Mouse (Mus musculus) hindbrain, embryonic 10.5 days (tissue): ENCODE data around the gene Ntpcr. TPM values are rescaled to one million over a fixed set of nuclear protein-coding genes. Genes with fewer than 3 reads are reported as not detected.

Experiments used
- DNase-seq: peaks from one replicate; pipeline ENCODE4 v3.0.0-alpha.2; 2017; ENCODE audit warnings: low spot score
- H3K27ac ChIP-seq: fragments of 300-500 bp; sonication (generic); 2 replicates; pipeline ENCODE4 v1.5.1; 2016; ENCODE audit warnings: mild to moderate bottlenecking, moderate library complexity
- H3K27me3 ChIP-seq: fragments of 300-500 bp; sonication (generic); 2 replicates; pipeline ENCODE4 v1.6.1; 2016; ENCODE audit warnings: mild to moderate bottlenecking; ENCODE audit not compliant: poor library complexity, insufficient read depth, severe bottlenecking
- H3K36me3 ChIP-seq: fragments of 300-500 bp; sonication (generic); 2 replicates; pipeline ENCODE4 v1.6.1; 2016; ENCODE audit warnings: mild to moderate bottlenecking, moderate library complexity
- H3K4me1 ChIP-seq: fragments of 300-500 bp; sonication (generic); replicated peaks from 2 replicates; pipeline ENCODE4 v1.6.1; 2016; ENCODE audit warnings: mild to moderate bottlenecking
- H3K4me3 ChIP-seq: fragments of 300-500 bp; sonication (generic); 2 replicates; pipeline ENCODE4 v1.5.1; 2016; ENCODE audit warnings: mild to moderate bottlenecking, moderate library complexity
- H3K9me3 ChIP-seq: fragments of 300-500 bp; sonication (generic); 2 replicates; pipeline ENCODE4 v1.6.1; 2016; ENCODE audit warnings: mild to moderate bottlenecking, moderate library complexity
- WGBS: fragments of 180-500 bp; shearing (Covaris S2); methylation state at CpG from one replicate; pipeline ENCODE4 v1.1.7; 2016; 5-methylcytosine and 5-hydroxymethylcytosine counted together
- polyA plus RNA-seq: library from polyadenylated mRNA; unstranded; fragments of >200 nt; fragmentation: Nextera tagmentation; extraction: Ambion mirVana; gene quantifications from 2 replicates; pipeline ENCODE4 v1.2.1, GENCODE M21; 2016

Ntpcr gene
- polyA plus RNA-seq, 1 experiment from 2014 or later, result 18.8 TPM

DNA sequence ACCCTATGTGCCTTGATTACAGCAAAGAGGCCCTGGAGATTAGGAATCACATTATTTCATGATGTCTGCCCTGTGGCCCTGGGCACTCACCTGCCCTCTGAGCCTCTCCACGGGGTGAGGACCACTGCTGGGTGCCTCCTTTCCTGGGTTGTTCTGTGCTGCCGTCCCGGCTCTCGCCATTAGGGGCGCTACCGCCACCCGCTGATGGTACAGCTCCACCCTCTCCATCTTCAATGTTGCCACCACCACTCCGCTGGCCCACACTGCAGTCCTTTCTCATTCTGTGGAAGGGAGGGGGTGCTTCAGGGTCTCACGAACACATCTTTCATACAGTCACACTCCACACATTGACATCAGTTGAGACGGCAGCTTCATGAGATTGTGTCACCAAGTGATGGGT, 29.3 kb downstream of the Ntpcr start:
- 0 out of 2 replicates have a peak, but pooled peaks cover 5% of the 10 kb centered on the region for H3K9me3 ChIP-seq
- H3K4me1 ChIP-seq, result peaks cover 14% of the 10 kb centered on the region
- peak; percentile 29 for DNase-seq
- WGBS, result 50% methylated on average over 10 of the region's 10 CpGs
- no peak overlapping the region for H3K4me3 ChIP-seq
- H3K27ac ChIP-seq, result no peak overlapping the region
- no peaks in the 10 kb centered on the region for H3K27me3 ChIP-seq
- no peaks in the 10 kb centered on the region for H3K36me3 ChIP-seq

DNA sequence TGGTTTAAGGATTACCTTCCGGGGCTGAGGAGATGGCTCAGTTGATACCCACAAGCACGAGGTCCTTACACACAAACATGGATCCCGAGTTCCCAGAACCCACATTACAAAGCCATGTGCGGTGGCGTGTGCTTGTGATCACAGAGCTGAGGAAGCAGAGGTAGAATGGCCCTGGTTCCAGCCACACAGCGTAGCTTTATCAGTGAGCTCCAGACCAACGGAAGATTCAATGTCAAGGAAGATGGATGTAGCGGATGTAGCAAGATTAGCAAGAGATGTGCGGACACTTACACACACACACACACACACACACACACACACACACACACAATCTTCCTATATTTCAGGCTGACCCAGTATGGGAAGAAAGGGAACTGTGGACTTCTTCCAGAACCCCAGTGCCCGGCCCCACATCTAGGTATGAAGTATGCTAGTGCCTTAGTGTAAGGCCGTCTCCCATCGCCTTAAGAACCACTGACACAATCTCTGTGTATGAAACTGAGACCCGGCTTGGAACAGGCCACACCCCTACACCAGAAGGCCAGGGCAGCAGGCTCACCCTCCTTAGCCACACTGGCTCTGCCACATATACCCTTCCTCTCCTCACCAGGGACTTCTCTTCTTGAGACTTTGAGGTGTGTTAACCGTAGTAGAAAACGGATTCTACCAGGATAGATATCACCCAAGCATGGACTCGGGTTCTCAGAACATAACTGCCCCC, 33.5 kb downstream of the Ntpcr start:
- H3K4me3 ChIP-seq, result no peak overlapping the region
- H3K4me1 ChIP-seq, result 0 out of 2 replicates have a peak, but pooled peaks cover 4% of the 10 kb centered on the region
- H3K36me3 ChIP-seq, result no peaks in the 10 kb centered on the region
- H3K27me3 ChIP-seq, result no peaks in the 10 kb centered on the region
- WGBS, result 93% methylated on average over 16 of the region's 16 CpGs
- H3K9me3 ChIP-seq, result 0 out of 2 replicates have a peak, but pooled peaks cover 5% of the 10 kb centered on the region
- H3K27ac ChIP-seq, result no peak overlapping the region
- DNase-seq, result no peak

- WGBS, result 91% methylated on average over 10 of the region's 10 CpGs
- Histone ChIP-seq H3K4me1 (peaks cover 10% of the 10 kb centered on the region), H3K27ac (no peak overlapping the region), H3K36me3 (no peaks in the 10 kb centered on the region), H3K9me3 (0 out of 2 replicates have a peak, but pooled peaks cover 5% of the 10 kb centered on the region), H3K27me3 (no peaks in the 10 kb centered on the region), H3K4me3 (no peak overlapping the region)
- no peak for DNase-seq
Observed at GRCm38 (mm10) chr8:125768079-125768478, 38.3 kb downstream of the Ntpcr start.

DNA sequence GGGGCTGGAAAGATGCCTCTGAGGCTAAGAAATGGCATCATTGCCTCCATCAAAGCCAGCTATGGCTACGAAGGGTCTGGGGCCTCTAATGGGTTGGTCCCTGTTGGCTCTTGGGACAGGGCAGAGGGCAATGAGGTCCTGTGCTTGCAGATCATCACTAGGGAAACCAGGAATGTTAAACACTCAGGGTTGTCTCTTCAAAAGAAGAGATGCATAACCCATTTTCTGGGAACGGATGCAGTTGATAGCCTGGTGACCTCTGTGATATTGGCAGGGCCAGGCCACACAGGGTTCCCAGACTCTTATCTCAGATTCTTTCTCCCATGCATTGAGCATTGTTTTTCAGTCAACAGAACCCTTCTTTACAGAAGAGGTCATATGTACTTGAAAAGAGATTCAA, 42.5 kb downstream of the Ntpcr start:
- Histone ChIP-seq H3K9me3 (no peaks in the 10 kb centered on the region), H3K4me1 (peaks cover 18% of the 10 kb centered on the region), H3K36me3 (no peaks in the 10 kb centered on the region), H3K27ac (no peak overlapping the region), H3K27me3 (0 out of 2 replicates have a peak, but pooled peaks cover 3% of the 10 kb centered on the region), H3K4me3 (no peak overlapping the region)
- 48% methylated on average over 2 of the region's 2 CpGs for WGBS
- no peak for DNase-seq

- H3K27ac ChIP-seq, result no peak overlapping the region
- no peak for DNase-seq
- H3K9me3 ChIP-seq, result no peaks in the 10 kb centered on the region
- H3K36me3 ChIP-seq, result no peaks in the 10 kb centered on the region
- no peak overlapping the region for H3K4me3 ChIP-seq
- 45% methylated on average over 7 of the region's 7 CpGs for WGBS
- peaks cover 18% of the 10 kb centered on the region for H3K4me1 ChIP-seq
- 0 out of 2 replicates have a peak, but pooled peaks cover 3% of the 10 kb centered on the region for H3K27me3 ChIP-seq
Observed at GRCm38 (mm10) chr8:125773281-125773803, 43.6 kb downstream of the Ntpcr start.

DNA sequence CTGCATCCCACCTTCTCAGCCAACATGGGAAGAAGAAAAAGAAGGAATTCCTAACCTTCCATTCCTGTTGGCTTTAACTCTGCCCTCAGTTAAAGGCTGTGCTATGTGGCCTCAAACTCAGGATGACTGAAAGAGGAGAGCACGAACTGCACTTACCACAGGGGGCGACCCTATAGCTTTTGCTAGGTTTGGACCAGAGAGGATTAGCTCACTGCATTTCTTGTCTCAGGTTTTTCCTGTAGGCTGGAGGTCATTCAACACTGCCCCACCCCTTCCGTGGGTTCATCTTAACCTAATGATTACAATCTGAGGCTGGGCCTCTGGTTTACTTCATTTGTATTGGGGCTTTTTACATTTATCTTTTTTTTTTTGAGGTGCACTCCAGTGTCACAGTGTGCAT, 45.3 kb downstream of the Ntpcr start:
- WGBS, result 65% methylated on average over 3 of the region's 3 CpGs
- Histone ChIP-seq H3K4me1 (peaks cover 18% of the 10 kb centered on the region), H3K27ac (no peak overlapping the region), H3K36me3 (no peaks in the 10 kb centered on the region), H3K27me3 (0 out of 2 replicates have a peak, but pooled peaks cover 3% of the 10 kb centered on the region), H3K9me3 (no peaks in the 10 kb centered on the region), H3K4me3 (no peak overlapping the region)
- no peak for DNase-seq

DNA sequence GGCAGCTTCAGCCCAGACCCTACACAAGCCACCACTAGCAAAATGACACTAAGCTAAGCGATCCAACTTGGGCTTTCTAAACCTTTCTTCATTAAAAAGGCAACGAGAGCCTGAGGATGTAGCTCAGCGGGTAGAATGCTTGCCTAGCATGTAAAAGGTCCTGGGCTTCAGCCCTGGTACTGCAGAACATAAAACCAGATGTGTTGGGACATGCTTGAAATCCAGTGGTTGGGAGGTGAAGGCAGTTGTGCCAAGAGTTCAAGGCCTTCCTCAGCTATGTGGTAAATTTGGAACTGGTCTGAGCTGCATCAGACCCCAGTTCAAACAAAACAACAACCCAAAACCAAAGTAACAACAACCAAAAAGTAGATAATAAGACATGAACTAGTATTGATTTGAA, 46.6 kb downstream of the Ntpcr start:
- no peaks in the 10 kb centered on the region for H3K9me3 ChIP-seq
- no peak overlapping the region for H3K27ac ChIP-seq
- 90% methylated on average over 3 of the region's 3 CpGs for WGBS
- H3K4me3 ChIP-seq, result no peak overlapping the region
- H3K27me3 ChIP-seq, result 0 out of 2 replicates have a peak, but pooled peaks cover 3% of the 10 kb centered on the region
- DNase-seq, result no peak
- H3K4me1 ChIP-seq, result peaks cover 22% of the 10 kb centered on the region
- no peaks in the 10 kb centered on the region for H3K36me3 ChIP-seq

DNA sequence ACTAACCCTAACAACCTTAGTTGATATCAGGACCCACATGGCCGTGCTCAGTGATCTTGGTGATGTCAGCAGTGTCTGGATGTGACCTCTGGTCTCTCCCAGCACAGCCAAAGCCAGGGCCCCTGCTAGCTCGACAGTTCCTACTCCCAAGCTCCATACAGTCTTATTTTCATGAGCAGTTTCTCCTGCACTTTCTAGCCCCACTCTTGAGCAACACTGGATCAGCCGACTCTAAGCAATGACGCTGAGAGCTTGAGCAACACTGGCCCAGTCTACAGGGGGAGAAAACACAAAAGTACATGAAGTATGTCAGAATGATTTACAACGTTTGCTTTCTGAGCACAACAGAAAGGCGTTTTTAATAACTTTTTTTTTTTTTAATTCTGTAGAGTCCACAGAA, 47.0 kb downstream of the Ntpcr start:
- Histone ChIP-seq H3K27me3 (0 out of 2 replicates have a peak, but pooled peaks cover 3% of the 10 kb centered on the region), H3K27ac (no peak overlapping the region), H3K36me3 (no peaks in the 10 kb centered on the region), H3K4me1 (peaks cover 23% of the 10 kb centered on the region), H3K4me3 (no peak overlapping the region), H3K9me3 (no peaks in the 10 kb centered on the region)
- WGBS, result 83% methylated on average over 6 of the region's 6 CpGs
- DNase-seq, result no peak

DNA sequence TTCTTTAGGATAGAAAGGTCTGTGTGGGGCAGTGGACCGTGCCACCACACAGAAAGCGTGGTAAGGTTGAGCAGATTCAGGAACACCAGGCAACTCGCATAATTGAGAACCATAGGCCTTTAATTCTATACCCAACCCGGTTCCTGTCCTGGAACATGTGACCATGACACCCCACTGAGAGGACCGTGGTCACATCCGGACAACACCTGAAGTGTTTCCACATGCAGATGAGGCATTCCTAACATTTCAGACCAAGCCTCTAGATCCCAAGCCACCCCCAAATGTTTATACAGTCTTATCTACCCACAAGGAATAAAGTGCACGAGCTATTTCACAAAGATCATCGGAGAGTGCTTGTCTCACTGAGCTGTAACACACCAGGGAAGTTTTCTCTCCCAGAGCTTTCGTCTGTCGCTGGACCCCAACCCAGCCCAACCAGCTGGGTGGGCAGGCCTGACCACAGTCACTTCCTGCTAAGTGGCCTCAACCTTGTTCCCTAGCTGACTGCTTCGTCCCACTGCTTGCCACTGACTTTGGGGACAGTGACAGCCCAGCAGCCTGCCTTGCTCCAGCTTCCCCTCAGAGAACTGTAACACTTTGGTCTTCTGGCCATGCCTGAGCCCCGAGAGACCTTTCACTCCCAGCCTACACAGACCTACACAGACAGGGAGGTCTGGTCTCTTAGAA, 47.9 kb downstream of the Ntpcr start:
- WGBS, result 76% methylated on average over 12 of the region's 12 CpGs
- Histone ChIP-seq H3K4me1 (peaks cover 24% of the 10 kb centered on the region), H3K4me3 (no peak overlapping the region)

DNA sequence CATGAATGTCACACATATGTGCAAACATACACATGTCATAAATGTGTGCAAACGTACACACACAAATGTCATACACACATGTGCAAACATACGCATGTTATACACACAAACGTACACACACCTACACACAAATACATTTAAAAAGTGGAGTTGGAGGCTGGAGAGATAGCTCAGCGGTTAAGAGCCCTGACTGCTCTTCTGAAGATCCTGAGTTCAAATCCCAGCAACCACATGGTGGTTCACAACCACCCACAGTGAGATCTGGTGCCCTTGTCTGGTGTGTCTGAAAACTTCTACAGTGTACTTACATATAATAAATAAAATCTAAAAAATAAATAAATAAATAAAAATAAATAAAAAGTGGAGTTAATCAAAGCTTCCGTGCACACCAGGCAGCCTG, 49.2 kb downstream of the Ntpcr start:
- no peak overlapping the region for H3K27ac ChIP-seq
- no peak for DNase-seq
- H3K4me3 ChIP-seq, result no peak overlapping the region
- no peaks in the 10 kb centered on the region for H3K9me3 ChIP-seq
- peaks cover 12% of the 10 kb centered on the region for H3K4me1 ChIP-seq
- WGBS, result 95% methylated on average over 5 of the region's 5 CpGs
- no peaks in the 10 kb centered on the region for H3K36me3 ChIP-seq
- no peaks in the 10 kb centered on the region for H3K27me3 ChIP-seq

More for the DNA sequence above, 47.9 kb downstream of the Ntpcr start:
- H3K27ac ChIP-seq, result no peak overlapping the region
- DNase-seq, result no peak
- 0 out of 2 replicates have a peak, but pooled peaks cover 3% of the 10 kb centered on the region for H3K27me3 ChIP-seq
- no peaks in the 10 kb centered on the region for H3K36me3 ChIP-seq
- no peaks in the 10 kb centered on the region for H3K9me3 ChIP-seq

DNA sequence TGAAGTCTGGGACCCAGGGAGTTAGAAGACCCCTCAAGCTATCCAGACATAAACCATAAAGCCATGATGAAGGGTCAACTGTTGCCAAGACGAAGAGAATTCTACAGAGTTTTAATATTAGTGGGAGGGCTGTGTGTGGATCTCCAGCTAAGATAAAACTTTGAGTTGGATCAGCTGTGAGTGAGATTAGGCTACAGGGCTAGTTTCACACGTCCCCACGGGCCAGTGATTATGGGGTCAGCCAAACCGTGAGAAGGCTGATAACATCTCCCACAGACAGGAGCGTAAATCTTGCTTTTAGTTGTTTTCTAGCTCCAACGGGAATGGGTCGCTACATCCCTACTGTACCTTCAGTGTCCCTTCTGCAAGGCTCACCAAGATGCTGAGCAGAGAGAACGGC, 49.9 kb downstream of the Ntpcr start:
- H3K27ac ChIP-seq, result no peak overlapping the region
- no peak for DNase-seq
- H3K9me3 ChIP-seq, result no peaks in the 10 kb centered on the region
- H3K4me1 ChIP-seq, result peaks cover 12% of the 10 kb centered on the region
- no peaks in the 10 kb centered on the region for H3K36me3 ChIP-seq
- WGBS, result 83% methylated on average over 8 of the region's 8 CpGs
- H3K4me3 ChIP-seq, result no peak overlapping the region
- H3K27me3 ChIP-seq, result no peaks in the 10 kb centered on the region

DNA sequence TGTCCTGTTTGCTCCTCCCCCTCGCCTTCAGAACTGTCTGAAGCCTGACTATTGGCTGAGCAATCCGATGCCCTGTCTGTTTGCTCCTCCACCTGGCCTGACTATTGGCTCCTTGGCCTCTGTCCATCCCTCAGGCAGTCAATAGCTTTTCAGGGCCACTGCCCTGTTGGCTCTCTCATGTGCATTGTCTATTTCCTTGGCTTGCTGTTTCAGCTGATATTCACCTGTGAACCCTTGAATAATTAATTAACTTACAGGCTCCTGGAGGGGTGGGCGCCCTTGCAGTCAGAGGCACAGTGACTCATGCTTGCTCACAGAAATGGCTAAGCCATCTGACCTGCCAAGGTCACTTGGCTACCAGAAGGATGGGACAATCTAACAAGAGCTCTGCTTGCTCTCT, 52.4 kb downstream of the Ntpcr start:
- H3K27me3 ChIP-seq, result no peaks in the 10 kb centered on the region
- H3K27ac ChIP-seq, result no peak overlapping the region
- no peak overlapping the region for H3K4me3 ChIP-seq
- DNase-seq, result no peak
- no peaks in the 10 kb centered on the region for H3K36me3 ChIP-seq
- peaks cover 12% of the 10 kb centered on the region for H3K4me1 ChIP-seq
- WGBS, result 55% methylated on average over 3 of the region's 3 CpGs
- no peaks in the 10 kb centered on the region for H3K9me3 ChIP-seq

DNA sequence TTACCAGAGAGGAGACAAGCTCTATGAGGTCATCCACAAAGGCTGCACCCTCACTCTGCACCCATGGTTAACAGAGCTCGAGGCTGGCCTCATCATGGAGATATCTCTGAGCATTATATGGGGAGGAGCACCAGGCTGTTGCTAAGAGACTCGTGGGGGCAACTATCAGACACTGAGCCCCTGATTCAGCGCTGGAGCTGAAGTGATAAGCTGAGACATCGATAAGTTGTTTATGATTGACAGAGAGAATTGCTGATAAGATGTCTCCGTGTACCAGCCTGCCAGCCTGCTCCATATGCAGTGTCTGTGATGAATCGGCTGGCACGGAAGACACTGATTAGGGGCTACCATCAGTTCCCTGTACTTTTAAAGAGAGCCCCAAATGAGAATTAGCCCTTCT, 57.1 kb downstream of the Ntpcr start:
- H3K27ac ChIP-seq, result no peak overlapping the region
- 87% methylated on average over 7 of the region's 7 CpGs for WGBS
- no peak overlapping the region for H3K4me3 ChIP-seq
- H3K27me3 ChIP-seq, result no peaks in the 10 kb centered on the region
- no peak for DNase-seq
- peaks cover 12% of the 10 kb centered on the region for H3K4me1 ChIP-seq
- no peaks in the 10 kb centered on the region for H3K9me3 ChIP-seq
- no peaks in the 10 kb centered on the region for H3K36me3 ChIP-seq
